Mouse (Mus musculus) neural tube, embryonic 14.5 days (tissue): ENCODE data around the gene Khdrbs2. TPM values are rescaled to one million over a fixed set of nuclear protein-coding genes. Genes with fewer than 3 reads are reported as not detected.

ENCODE experiments used
- ATAC-seq: fragments of 200-750 bp; cut with Nextera tagmentation; 2 replicates; pipeline ENCODE4 v1.8.0; 2017; ENCODE audit warnings: low read depth, mild to moderate bottlenecking, moderate TSS enrichment, moderate library complexity
- H3K27ac ChIP-seq: fragments of 300-500 bp; sonication (generic); 2 replicates; pipeline ENCODE4 v1.5.1; 2014; ENCODE audit warnings: low read depth, mild to moderate bottlenecking, control low read depth, low read length, moderate library complexity, mixed read lengths
- H3K27me3 ChIP-seq: fragments of 300-500 bp; sonication (generic); 2 replicates; pipeline ENCODE4 v1.6.1; 2014; ENCODE audit warnings: low read length; ENCODE audit not compliant: control insufficient read depth, insufficient read depth
- H3K36me3 ChIP-seq: fragments of 300-500 bp; sonication (generic); 2 replicates; pipeline ENCODE4 v1.6.1; 2014; ENCODE audit warnings: low read length, mixed read lengths; ENCODE audit not compliant: control insufficient read depth, insufficient read depth
- H3K4me1 ChIP-seq: fragments of 300-500 bp; sonication (generic); 2 replicates; pipeline ENCODE4 v1.6.1; 2014; ENCODE audit warnings: low read length; ENCODE audit not compliant: control insufficient read depth, insufficient read depth
- H3K4me2 ChIP-seq: fragments of 300-500 bp; sonication (generic); 2 replicates; pipeline ENCODE4 v1.6.1; 2014; ENCODE audit warnings: mild to moderate bottlenecking, low read depth, low read length, control low read depth
- H3K4me3 ChIP-seq: fragments of 300-500 bp; sonication (generic); 2 replicates; pipeline ENCODE4 v1.5.1; 2014; ENCODE audit warnings: low read depth, low read length, control low read depth, mixed read lengths
- H3K9ac ChIP-seq: fragments of 300-500 bp; sonication (generic); replicated peaks from 2 replicates; pipeline ENCODE4 v1.6.1; 2014; ENCODE audit warnings: low read depth, mild to moderate bottlenecking, control low read depth, low read length, mixed read lengths
- H3K9me3 ChIP-seq: fragments of 300-500 bp; sonication (generic); 2 replicates; pipeline ENCODE4 v1.6.1; 2016; ENCODE audit warnings: low read length; ENCODE audit not compliant: control insufficient read depth
- WGBS: fragments of 180-500 bp; shearing (Covaris S2); extraction: QIAGEN DNeasy Blood & Tissue Kit; methylation state at CpG from one replicate; pipeline ENCODE4 v1.1.7; 2014; 5-methylcytosine and 5-hydroxymethylcytosine counted together
- polyA plus RNA-seq: library from polyadenylated mRNA; unstranded; fragments of >200 nt; fragmentation: Nextera tagmentation; extraction: Ambion mirVana; gene quantifications from 2 replicates; pipeline ENCODE4 v1.2.1, GENCODE M21; 2014

Gene Khdrbs2
- 72.8 and 73.8 TPM in 2 replicates for polyA plus RNA-seq

DNA sequence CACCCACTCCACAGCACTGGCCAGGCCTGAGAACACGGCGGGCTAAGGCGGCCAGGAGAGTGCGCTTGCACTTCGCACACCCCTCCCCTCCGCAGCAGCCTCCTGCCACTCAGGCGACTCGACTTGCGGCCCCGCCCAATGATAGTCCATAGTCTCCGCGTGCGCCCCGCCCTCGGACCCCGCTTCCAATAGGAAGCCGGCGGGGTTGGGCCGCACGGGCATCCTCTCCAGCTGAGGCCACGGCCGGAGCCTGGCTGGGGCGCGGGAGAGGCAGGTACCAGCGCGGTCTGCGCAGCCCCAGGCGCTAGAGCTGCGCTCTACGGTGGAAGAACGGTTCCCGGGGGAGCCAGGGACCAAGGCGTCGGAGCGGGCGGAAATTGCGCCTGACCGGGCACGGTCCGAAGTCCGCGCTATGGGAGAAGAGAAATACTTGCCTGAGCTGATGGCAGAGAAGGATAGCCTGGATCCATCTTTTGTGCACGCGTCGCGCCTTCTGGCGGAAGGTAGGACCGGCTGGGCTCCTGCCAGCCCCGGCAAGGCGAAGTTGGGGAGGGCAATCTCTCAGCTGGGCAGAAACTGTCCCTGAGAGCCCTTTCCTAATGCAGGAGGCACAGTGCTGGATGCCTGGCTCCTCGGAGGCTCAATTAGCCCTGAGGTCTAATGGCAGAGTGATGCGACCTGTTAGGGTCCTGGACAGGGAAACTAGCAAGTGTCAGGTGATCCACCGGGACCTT, at the start of gene Khdrbs2:
TSS of gene Khdrbs2 (plus strand) at position 209 of the 734 bp plus-strand sequence.
- H3K4me1 ChIP-seq: 0 out of 2 replicates have a peak, but pooled peaks cover 3% of the 10 kb centered on the region
- H3K27ac ChIP-seq: peak within 1 kb of the TSS; percentile 77
- no peaks in the 10 kb centered on the region for H3K36me3 ChIP-seq
- H3K27me3 ChIP-seq: no peaks in the 10 kb centered on the region
- WGBS: under 1% methylated on average over 52 of the region's 53 CpGs
- H3K9me3 ChIP-seq: no peaks in the 10 kb centered on the region
- peak within 1 kb of the TSS; percentile 66 for H3K4me3 ChIP-seq
- H3K4me2 ChIP-seq: peak within 1 kb of the TSS; percentile 66
- H3K9ac ChIP-seq: peak within 1 kb of the TSS; percentile 63
- ATAC-seq: peak; percentile 100

DNA sequence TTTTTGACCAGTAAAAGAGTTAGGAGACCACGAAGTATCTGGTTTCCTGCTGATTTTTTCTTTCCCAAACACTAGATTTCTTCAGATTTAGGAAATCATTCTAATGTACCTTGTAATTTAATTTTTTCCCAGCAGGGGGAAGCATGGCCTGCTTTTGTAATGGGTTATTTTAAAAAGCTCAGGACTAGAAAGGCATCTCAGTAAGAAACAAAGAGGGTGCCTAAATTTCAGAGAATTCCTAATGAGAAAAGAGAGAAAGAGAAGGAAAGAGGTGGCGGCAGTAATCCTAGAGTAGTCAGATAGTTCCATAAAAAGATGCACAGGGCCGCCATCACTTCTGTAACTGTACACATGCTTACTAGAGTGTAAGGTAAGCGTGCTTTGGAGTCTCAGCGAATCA, 2.1 kb downstream of the Khdrbs2 start:
- H3K9ac ChIP-seq: peak overlapping the region; percentile 51
- H3K36me3 ChIP-seq: no peaks in the 10 kb centered on the region
- H3K9me3 ChIP-seq: no peaks in the 10 kb centered on the region
- no peaks in the 10 kb centered on the region for H3K27me3 ChIP-seq
- H3K4me2 ChIP-seq: peak overlapping the region; percentile 66
- no peak for ATAC-seq
- 0 out of 2 replicates have a peak, but pooled peaks cover 3% of the 10 kb centered on the region for H3K4me1 ChIP-seq
- H3K27ac ChIP-seq: peak overlapping the region; percentile 61; the same call in 1 of the 2 replicates
- WGBS: 50% methylated on average over 5 of the region's 5 CpGs
- H3K4me3 ChIP-seq: peak overlapping the region; percentile 66

DNA sequence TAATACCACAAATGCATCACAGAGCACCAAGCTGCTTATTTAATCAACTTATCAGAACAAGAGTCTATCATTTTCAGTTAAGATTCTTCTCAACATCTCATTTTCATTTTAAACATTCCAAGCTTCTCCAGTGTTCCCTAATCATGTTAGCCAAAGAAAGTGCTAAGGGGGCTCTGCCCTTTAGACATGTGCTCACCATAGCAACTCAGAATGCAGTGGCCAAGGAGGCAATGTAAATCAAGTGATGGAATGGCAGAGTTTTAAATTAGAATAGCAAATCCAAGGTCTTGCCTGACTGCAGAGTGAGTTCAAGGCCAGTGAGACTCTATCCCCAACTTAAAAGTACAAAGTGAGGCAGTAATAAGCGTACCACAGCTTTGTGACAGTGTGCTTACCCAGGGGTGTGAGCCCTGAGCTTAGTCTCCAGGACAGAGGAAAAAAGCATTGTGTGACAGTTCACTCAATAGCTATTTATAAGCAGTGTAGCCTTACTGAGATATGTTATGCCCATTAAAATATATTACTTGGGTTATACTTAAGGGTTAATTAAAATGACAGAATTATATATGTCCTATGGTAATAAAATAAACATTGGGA, 27.2 kb downstream of the Khdrbs2 start:
- Histone ChIP-seq H3K27me3 (no peaks in the 10 kb centered on the region), H3K4me3 (no peak overlapping the region), H3K27ac (no peak overlapping the region), H3K4me1 (no peaks in the 10 kb centered on the region), H3K9ac (no peak overlapping the region), H3K36me3 (no peaks in the 10 kb centered on the region), H3K4me2 (no peak overlapping the region), H3K9me3 (no peaks in the 10 kb centered on the region)
- WGBS: 64% methylated on average over 1 of the region's 1 CpGs
- no peak for ATAC-seq

DNA sequence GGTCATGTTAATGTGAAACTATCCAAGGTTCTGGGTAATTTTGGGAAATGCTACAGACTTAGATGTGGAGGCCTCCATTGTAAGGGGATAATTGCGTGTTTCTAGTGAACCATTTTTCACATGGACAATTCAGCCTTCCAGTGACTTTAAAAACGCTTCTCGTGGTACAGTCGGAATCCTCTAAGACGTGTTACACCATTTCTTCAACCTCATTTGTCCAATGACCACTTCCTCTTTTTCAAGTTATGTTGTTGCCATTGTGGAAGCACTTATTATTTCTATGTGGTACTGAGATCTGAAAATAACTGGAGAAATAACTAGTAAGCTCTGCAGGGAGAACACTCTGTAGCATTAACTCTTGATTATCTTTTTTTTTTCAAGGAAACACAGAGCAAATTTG, 75.9 kb downstream of the Khdrbs2 start:
- ATAC-seq: no peak
- Histone ChIP-seq H3K4me2 (no peak overlapping the region), H3K4me3 (no peak overlapping the region), H3K9me3 (no peaks in the 10 kb centered on the region), H3K27me3 (no peaks in the 10 kb centered on the region), H3K27ac (no peak overlapping the region), H3K4me1 (no peaks in the 10 kb centered on the region), H3K9ac (no peak overlapping the region), H3K36me3 (no peaks in the 10 kb centered on the region)
- 94% methylated on average over 5 of the region's 5 CpGs for WGBS

DNA sequence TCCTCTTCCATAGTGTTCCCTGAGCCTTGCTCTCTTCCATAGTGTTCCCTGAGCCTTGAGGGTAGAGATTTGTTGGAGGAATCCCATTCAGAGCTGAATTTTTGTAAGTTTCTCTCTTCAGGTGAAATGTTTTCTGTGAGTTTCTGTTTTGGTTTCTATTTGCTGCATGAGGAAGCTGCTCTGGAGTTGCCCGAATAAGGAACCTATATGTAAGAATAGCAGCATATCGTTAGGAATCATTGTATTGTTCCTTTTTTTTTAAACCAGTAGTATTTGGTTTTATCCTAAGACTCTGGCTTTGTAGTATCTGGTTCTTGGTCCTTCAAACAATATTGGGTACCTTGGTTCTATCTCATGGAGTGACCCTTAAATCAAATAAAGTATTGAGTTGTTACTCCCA, 77.1 kb downstream of the Khdrbs2 start:
- no peak for ATAC-seq
- H3K9me3 ChIP-seq: no peaks in the 10 kb centered on the region
- H3K27me3 ChIP-seq: no peaks in the 10 kb centered on the region
- H3K27ac ChIP-seq: no peak overlapping the region
- no peak overlapping the region for H3K4me3 ChIP-seq
- no peak overlapping the region for H3K9ac ChIP-seq
- no peak overlapping the region for H3K4me2 ChIP-seq
- no peaks in the 10 kb centered on the region for H3K4me1 ChIP-seq
- H3K36me3 ChIP-seq: no peaks in the 10 kb centered on the region
- 87% methylated on average over 2 of the region's 2 CpGs for WGBS

DNA sequence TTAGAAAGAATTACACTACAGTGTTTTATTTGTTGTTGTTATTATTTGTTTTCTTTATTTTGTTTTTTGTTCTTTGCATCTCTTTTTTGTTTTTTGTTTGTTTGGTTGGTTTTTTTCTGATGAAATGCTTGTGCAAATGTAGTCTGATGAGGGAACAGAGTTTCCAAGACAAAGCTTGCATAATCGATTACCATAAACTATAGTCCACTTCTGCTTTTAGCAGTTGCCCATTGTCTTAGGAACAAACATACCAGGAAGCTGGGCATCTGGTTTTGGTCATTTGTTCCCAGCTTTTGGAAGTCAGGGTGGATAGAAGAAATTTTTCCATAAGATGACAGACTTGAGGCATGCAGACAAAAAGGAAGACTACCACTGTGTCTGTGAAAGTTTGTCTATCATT, 77.8 kb downstream of the Khdrbs2 start:
- H3K4me1 ChIP-seq: no peaks in the 10 kb centered on the region
- no peak overlapping the region for H3K4me2 ChIP-seq
- no peak for ATAC-seq
- no peaks in the 10 kb centered on the region for H3K27me3 ChIP-seq
- H3K27ac ChIP-seq: no peak overlapping the region
- 84% methylated on average over 1 of the region's 1 CpGs for WGBS
- H3K9me3 ChIP-seq: no peaks in the 10 kb centered on the region
- no peak overlapping the region for H3K4me3 ChIP-seq
- no peaks in the 10 kb centered on the region for H3K36me3 ChIP-seq
- no peak overlapping the region for H3K9ac ChIP-seq

DNA sequence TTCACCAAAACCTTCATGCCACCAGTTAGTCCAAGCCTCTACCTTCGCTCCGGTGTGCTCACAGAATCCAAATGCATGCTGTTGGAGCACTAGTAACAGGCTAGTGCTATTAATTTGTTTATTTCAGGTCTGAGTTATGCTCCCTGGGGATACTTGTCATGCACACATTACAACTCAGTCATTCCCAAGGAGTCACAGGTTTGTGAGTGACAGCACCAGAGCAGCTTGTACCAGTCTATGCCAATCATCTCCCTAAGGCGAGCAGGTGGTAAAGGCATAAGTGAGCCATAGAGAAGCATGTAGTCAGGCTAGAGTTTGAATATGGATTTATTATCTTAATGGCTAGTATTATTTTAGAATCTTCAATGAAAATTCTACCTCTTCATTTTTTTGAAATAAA, 86.4 kb downstream of the Khdrbs2 start:
- H3K4me2 ChIP-seq: no peak overlapping the region

DNA sequence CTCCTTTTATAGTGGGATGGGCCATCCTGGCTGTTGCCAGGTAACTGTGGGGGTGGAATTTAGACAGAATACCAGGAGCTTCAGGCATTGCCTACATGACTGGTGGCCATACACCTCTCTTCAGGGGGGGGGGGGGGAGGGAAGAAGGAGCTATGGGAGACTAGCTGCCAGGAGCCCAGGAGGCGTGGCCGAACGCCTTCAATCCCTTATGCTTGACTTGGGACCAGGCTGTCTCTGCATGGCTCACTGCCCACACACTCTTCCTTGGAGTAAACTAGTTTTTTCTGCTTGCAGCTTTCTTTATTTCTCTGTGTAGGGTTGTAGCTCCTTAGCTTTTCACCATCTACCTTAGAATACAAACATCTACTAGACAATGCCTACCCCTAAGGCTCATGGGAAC, 98.0 kb downstream of the Khdrbs2 start:
- H3K9ac ChIP-seq: no peak overlapping the region
- H3K4me3 ChIP-seq: no peak overlapping the region
- no peak overlapping the region for H3K27ac ChIP-seq
- no peak for ATAC-seq
- H3K9me3 ChIP-seq: no peaks in the 10 kb centered on the region
- WGBS: 93% methylated on average over 3 of the region's 3 CpGs
- no peak overlapping the region for H3K4me2 ChIP-seq
- no peaks in the 10 kb centered on the region for H3K36me3 ChIP-seq
- H3K27me3 ChIP-seq: no peaks in the 10 kb centered on the region
- H3K4me1 ChIP-seq: no peaks in the 10 kb centered on the region

More for the DNA sequence above, 86.4 kb downstream of the Khdrbs2 start:
- Histone ChIP-seq H3K27me3 (no peaks in the 10 kb centered on the region), H3K4me1 (no peaks in the 10 kb centered on the region), H3K36me3 (no peaks in the 10 kb centered on the region), H3K9me3 (no peaks in the 10 kb centered on the region), H3K4me3 (no peak overlapping the region), H3K9ac (no peak overlapping the region), H3K27ac (no peak overlapping the region)
- peak; percentile 31; the same call in 1 of the 2 replicates for ATAC-seq
- 95% methylated on average over 3 of the region's 3 CpGs for WGBS

DNA sequence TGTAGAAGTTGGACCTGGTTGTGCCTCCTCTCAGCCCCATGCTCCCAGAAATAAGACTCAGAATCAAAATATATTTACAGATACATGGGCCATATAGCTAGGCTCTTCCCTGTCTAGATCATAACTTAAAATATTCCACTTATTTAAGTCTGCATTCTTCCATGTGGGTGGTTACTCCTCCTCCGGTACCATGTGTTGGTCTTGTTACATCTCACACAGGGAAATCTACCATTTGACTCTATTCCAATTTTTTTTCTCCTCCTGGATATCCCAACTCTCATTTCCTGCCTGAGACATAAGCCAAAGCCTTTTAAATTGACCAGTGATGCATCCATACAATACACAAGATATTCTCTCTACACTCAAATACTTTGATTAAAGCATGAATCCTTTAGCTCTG, 122.2 kb downstream of the Khdrbs2 start:
- Histone ChIP-seq H3K27me3 (no peaks in the 10 kb centered on the region), H3K4me3 (no peak overlapping the region), H3K36me3 (no peaks in the 10 kb centered on the region), H3K9ac (no peak overlapping the region), H3K4me2 (no peak overlapping the region), H3K9me3 (no peaks in the 10 kb centered on the region), H3K27ac (no peak overlapping the region), H3K4me1 (no peaks in the 10 kb centered on the region)
- ATAC-seq: no peak
- WGBS: 89% methylated on average over 1 of the region's 1 CpGs
